Mouse (Mus musculus): ENCODE results near the gene Recql. TPM values are rescaled to one million over a fixed set of nuclear protein-coding genes. Genes with fewer than 3 reads are reported as not detected.
A peak's percentile ranks its signal among the peaks of the same experiment; 100 is the strongest.

Gene Recql
- total and polyA plus RNA-seq, 2 experiments from 2014 or later = 3.1 to 8.6 TPM

GRCm38 (mm10) chr6:142347431-142348385 lies 39.2 kb downstream of the Recql start:
- no peak overlapping the region for H3K4me3 ChIP-seq (ENCODE audit: low read depth, low read length)
- H3K27ac ChIP-seq (ENCODE audit: low read depth) = no peak overlapping the region
- 65% methylated on average over 11 of the region's 11 CpGs for WGBS
- no peaks in the 10 kb centered on the region for H3K9me3 ChIP-seq (replicated peaks; ENCODE audit: control insufficient read depth, low read length)
- no peaks in the 10 kb centered on the region for H3K4me1 ChIP-seq (ENCODE audit: control insufficient read depth, insufficient read depth)
- no peak for ATAC-seq (ENCODE audit: insufficient read depth, low read depth)
- peaks cover 38% of the 10 kb centered on the region for H3K36me3 ChIP-seq (replicated peaks; ENCODE audit: control insufficient read depth, insufficient read depth, low read length)
- H3K27me3 ChIP-seq (ENCODE audit: control insufficient read depth, insufficient read depth, low read length) = no peaks in the 10 kb centered on the region
- no peak overlapping the region for H3K4me2 ChIP-seq (ENCODE audit: low read depth, low read length)
- DNase-seq (ENCODE audit: low spot score) = no peak
- no peak overlapping the region for H3K9ac ChIP-seq (replicated peaks; ENCODE audit: low read depth, low read length)
- TF ChIP-seq CTCF (IDR thresholded peaks at IDR 0.05; ENCODE audit: low read depth) (no peak), EP300 (IDR thresholded peaks at IDR 0.05; ENCODE audit: low read depth) (no peak)

- H3K4me2 ChIP-seq (ENCODE audit: low read depth, low read length) = peak overlapping the region; percentile 70
- peak overlapping the region; percentile 68 for H3K4me3 ChIP-seq (ENCODE audit: low read depth, low read length)
- H3K9me3 ChIP-seq (replicated peaks; ENCODE audit: control insufficient read depth, low read length) = no peaks in the 10 kb centered on the region
- WGBS = 40% methylated on average over 12 of the region's 12 CpGs
- TF ChIP-seq CTCF (IDR thresholded peaks at IDR 0.05; ENCODE audit: low read depth) (no peak), EP300 (IDR thresholded peaks at IDR 0.05; ENCODE audit: low read depth) (no peak)
- H3K36me3 ChIP-seq (replicated peaks; ENCODE audit: control insufficient read depth, insufficient read depth, low read length) = peaks cover 27% of the 10 kb centered on the region
- peak overlapping the region; percentile 42 for H3K9ac ChIP-seq (replicated peaks; ENCODE audit: low read depth, low read length)
- DNase-seq (ENCODE audit: low spot score) (no peak), ATAC-seq (ENCODE audit: insufficient read depth, low read depth) (no peak)
- no peaks in the 10 kb centered on the region for H3K27me3 ChIP-seq (ENCODE audit: control insufficient read depth, insufficient read depth, low read length)
- no peak overlapping the region; the same call in 1 of the 2 replicates for H3K27ac ChIP-seq (ENCODE audit: low read depth)
- no peaks in the 10 kb centered on the region for H3K4me1 ChIP-seq (ENCODE audit: control insufficient read depth, insufficient read depth)
These were observed 40.4 kb downstream of the Recql start for GRCm38 (mm10) chr6:142346181-142347110.

GRCm38 (mm10) chr6:142345440-142346038 lies 41.3 kb downstream of the Recql start, which contains the start of gene Pyroxd1:
TSS of gene Pyroxd1 (plus strand) at chr6:142345654.
- Histone ChIP-seq H3K4me3 (ENCODE audit: low read depth, low read length) (peak within 1 kb of the TSS; percentile 68), H3K9ac (replicated peaks; ENCODE audit: low read depth, low read length) (peak within 1 kb of the TSS; percentile 42), H3K27ac (ENCODE audit: low read depth) (peak within 1 kb of the TSS; percentile 48), H3K36me3 (replicated peaks; ENCODE audit: control insufficient read depth, insufficient read depth, low read length) (peaks cover 19% of the 10 kb centered on the region), H3K27me3 (ENCODE audit: control insufficient read depth, insufficient read depth, low read length) (no peaks in the 10 kb centered on the region), H3K4me1 (ENCODE audit: control insufficient read depth, insufficient read depth) (no peaks in the 10 kb centered on the region), H3K4me2 (ENCODE audit: low read depth, low read length) (peak within 1 kb of the TSS; percentile 70), H3K9me3 (replicated peaks; ENCODE audit: control insufficient read depth, low read length) (no peaks in the 10 kb centered on the region)
- peak; percentile 92 for DNase-seq (ENCODE audit: low spot score)
- WGBS = under 1% methylated on average over 48 of the region's 48 CpGs
- peak; percentile 92 for ATAC-seq (ENCODE audit: insufficient read depth, low read depth)
- TF ChIP-seq CTCF (IDR thresholded peaks at IDR 0.05; ENCODE audit: low read depth) = no peak
- no peak for TF ChIP-seq EP300 (IDR thresholded peaks at IDR 0.05; ENCODE audit: low read depth)

GRCm38 (mm10) chr6:142343561-142343960 lies 43.3 kb downstream of the Recql start:
- ATAC-seq (ENCODE audit: insufficient read depth, low read depth) = no peak
- no peak overlapping the region for H3K9ac ChIP-seq (replicated peaks; ENCODE audit: low read depth, low read length)
- H3K9me3 ChIP-seq (replicated peaks; ENCODE audit: control insufficient read depth, low read length) = no peaks in the 10 kb centered on the region
- DNase-seq (ENCODE audit: low spot score) = peak; percentile 24
- no peaks in the 10 kb centered on the region for H3K27me3 ChIP-seq (ENCODE audit: control insufficient read depth, insufficient read depth, low read length)
- WGBS = 32% methylated on average over 2 of the region's 2 CpGs
- TF ChIP-seq CTCF (IDR thresholded peaks at IDR 0.05; ENCODE audit: low read depth) = peak; percentile 66
- TF ChIP-seq EP300 (IDR thresholded peaks at IDR 0.05; ENCODE audit: low read depth) = no peak
- H3K27ac ChIP-seq (ENCODE audit: low read depth) = no peak overlapping the region
- no peak overlapping the region for H3K4me2 ChIP-seq (ENCODE audit: low read depth, low read length)
- H3K4me3 ChIP-seq (ENCODE audit: low read depth, low read length) = no peak overlapping the region
- peaks cover 2% of the 10 kb centered on the region for H3K36me3 ChIP-seq (replicated peaks; ENCODE audit: control insufficient read depth, insufficient read depth, low read length)
- H3K4me1 ChIP-seq (ENCODE audit: control insufficient read depth, insufficient read depth) = no peaks in the 10 kb centered on the region

- H3K4me1 ChIP-seq (ENCODE audit: control insufficient read depth, insufficient read depth) = no peaks in the 10 kb centered on the region
- H3K9ac ChIP-seq (replicated peaks; ENCODE audit: low read depth, low read length) = no peak overlapping the region
- DNase-seq (ENCODE audit: low spot score) = no peak
- no peak overlapping the region for H3K4me2 ChIP-seq (ENCODE audit: low read depth, low read length)
- no peaks in the 10 kb centered on the region for H3K9me3 ChIP-seq (replicated peaks; ENCODE audit: control insufficient read depth, low read length)
- 25% methylated on average over 2 of the region's 2 CpGs for WGBS
- H3K4me3 ChIP-seq (ENCODE audit: low read depth, low read length) = no peak overlapping the region
- no peak for ATAC-seq (ENCODE audit: insufficient read depth, low read depth)
- no peak overlapping the region for H3K27ac ChIP-seq (ENCODE audit: low read depth)
- TF ChIP-seq CTCF (IDR thresholded peaks at IDR 0.05; ENCODE audit: low read depth) (no peak), EP300 (IDR thresholded peaks at IDR 0.05; ENCODE audit: low read depth) (no peak)
- H3K36me3 ChIP-seq (replicated peaks; ENCODE audit: control insufficient read depth, insufficient read depth, low read length) = no peaks in the 10 kb centered on the region
- H3K27me3 ChIP-seq (ENCODE audit: control insufficient read depth, insufficient read depth, low read length) = no peaks in the 10 kb centered on the region
These were observed 47.3 kb downstream of the Recql start for GRCm38 (mm10) chr6:142339576-142339975.

All from heart, postnatal 0 days (tissue).